Mouse (Mus musculus) retina, adult 2 months (tissue): ENCODE results near the gene Gm43720.

Experiments used
- DNase-seq: peaks from one replicate; pipeline ENCODE4 v3.0.0-alpha.2; 2012; ENCODE audit warnings: low read depth, low spot score

Gene Gm43720

GRCm38 (mm10) chr5:138262001-138262400 lies 17.8 kb downstream of the Gm43720 start:
- DNase-seq: no peak

- no peak for DNase-seq
Observed at GRCm38 (mm10) chr5:138260834-138261233, 18.9 kb downstream of the Gm43720 start.

- DNase-seq: no peak
Observed at GRCm38 (mm10) chr5:138260051-138260450, 19.7 kb downstream of the Gm43720 start.

GRCm38 (mm10) chr5:138258993-138259392 lies 20.8 kb downstream of the Gm43720 start:
- DNase-seq: no peak

GRCm38 (mm10) chr5:138258542-138258941 lies 21.2 kb downstream of the Gm43720 start:
- DNase-seq: no peak

GRCm38 (mm10) chr5:138258078-138258477 lies 21.7 kb downstream of the Gm43720 start:
- no peak for DNase-seq

- no peak for DNase-seq
Observed at GRCm38 (mm10) chr5:138257585-138257978, 22.2 kb downstream of the Gm43720 start.

GRCm38 (mm10) chr5:138256966-138257584 lies 22.7 kb downstream of the Gm43720 start:
- no peak for DNase-seq

GRCm38 (mm10) chr5:138256094-138256467 lies 23.7 kb downstream of the Gm43720 start:
- no peak for DNase-seq

GRCm38 (mm10) chr5:138255353-138256093 lies 24.2 kb downstream of the Gm43720 start, which contains the start of gene Lamtor4:
Gene Lamtor4 (plus strand): TSS chr5:138255482.
- DNase-seq: peak; percentile 95

GRCm38 (mm10) chr5:138253061-138253460 lies 26.7 kb downstream of the Gm43720 start:
- no peak for DNase-seq

GRCm38 (mm10) chr5:138251144-138251543 lies 28.6 kb downstream of the Gm43720 start:
- DNase-seq: no peak

GRCm38 (mm10) chr5:138241511-138241910 lies 38.2 kb downstream of the Gm43720 start:
- DNase-seq: no peak

- no peak for DNase-seq
Observed at GRCm38 (mm10) chr5:138234224-138234623, 45.5 kb downstream of the Gm43720 start.

GRCm38 (mm10) chr5:138233778-138234177 lies 46.0 kb downstream of the Gm43720 start:
- no peak for DNase-seq

- DNase-seq: no peak
Observed at GRCm38 (mm10) chr5:138229511-138229910, 50.2 kb downstream of the Gm43720 start.

- DNase-seq: no peak
Observed at GRCm38 (mm10) chr5:138228026-138228425, 51.7 kb downstream of the Gm43720 start.

- DNase-seq: no peak
Observed at GRCm38 (mm10) chr5:138227367-138227766, 52.4 kb downstream of the Gm43720 start.

GRCm38 (mm10) chr5:138226491-138226890 lies 53.3 kb downstream of the Gm43720 start:
- no peak for DNase-seq

GRCm38 (mm10) chr5:138225700-138226099 lies 54.1 kb downstream of the Gm43720 start, which contains the start of gene Nxpe5:
Gene Nxpe5 (plus strand): TSS chr5:138225898.
- DNase-seq: no peak

GRCm38 (mm10) chr5:138223287-138223686 lies 56.5 kb downstream of the Gm43720 start:
- no peak for DNase-seq

- peak; percentile 8 for DNase-seq
Observed at GRCm38 (mm10) chr5:138222111-138222510, 57.6 kb downstream of the Gm43720 start.

- no peak for DNase-seq
Observed at GRCm38 (mm10) chr5:138219864-138220263, 59.9 kb downstream of the Gm43720 start.
